Mouse (Mus musculus) liver, postnatal 0 days (tissue): ENCODE measurements at regions not wholly inside any gene's neighbourhood (a gene's known extent, or its start where the extent isn't known, plus 50 kb on each side); places are given as distances from the start of the nearest gene placed in this dataset.

Experiments used
- CTCF ChIP-seq: sonication (generic); IDR thresholded peaks from 2 replicates; pipeline ENCODE4 v1.5.1; 2016; ENCODE audit warnings: antibody characterized with exemption, low read depth
- EP300 ChIP-seq: IDR thresholded peaks from 2 replicates; pipeline ENCODE4 v1.6.1; 2016; ENCODE audit warnings: antibody characterized with exemption, low read depth, mild to moderate bottlenecking

- TF ChIP-seq CTCF, result no peak
- peak; percentile 85 for TF ChIP-seq EP300
These were observed 63.9 kb downstream of the Tmem100 start for GRCm38 (mm10) chr11:90094052-90094451.
